Mouse (Mus musculus): ENCODE results near the gene Rhox2f. TPM values are rescaled to one million over a fixed set of nuclear protein-coding genes. Genes with fewer than 3 reads are reported as not detected.
"Not testable (repeated sequence)": the region's sequence is repeated elsewhere in the genome, so short reads cannot be mapped to it uniquely, and the experiment has no call there.

Gene Rhox2f
- total RNA-seq (2015) (not detected in 2 replicates), total RNA-seq (2017) (not detected in 2 replicates)

- ATAC-seq (ENCODE audit: poor library complexity, severe bottlenecking) = not testable (repeated sequence)
Measured at GRCm38 (mm10) chrX:37571105-37571504, at the start of gene Rhox2f. TSS of gene Rhox2f (plus strand) at chrX:37571405.

DNA sequence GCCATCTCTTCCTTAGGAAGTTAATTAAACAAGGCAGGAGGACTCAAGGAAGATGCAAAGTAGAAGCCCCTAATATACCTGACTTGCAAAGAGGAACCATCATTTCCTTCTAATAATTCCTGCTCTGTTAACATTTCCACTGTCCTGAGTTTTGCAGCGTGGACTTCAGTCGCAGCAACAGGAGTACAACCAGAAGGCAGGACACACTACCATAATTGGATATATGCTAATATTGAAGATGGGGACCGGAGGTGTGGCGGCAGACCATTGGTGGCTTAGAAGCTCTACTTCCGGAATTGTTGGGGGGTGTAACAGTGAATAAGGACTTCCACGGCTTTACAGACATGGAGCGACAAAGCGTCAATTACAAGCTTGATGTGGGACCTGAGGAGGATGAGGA is 41.1 kb upstream of the Rhox2f start, which contains the start of gene Rhox2e:
Gene Rhox2e, plus strand, starts transcription at position 301 of the 400 bp plus-strand sequence.
- not testable (repeated sequence) for ATAC-seq (ENCODE audit: poor library complexity, severe bottlenecking)

DNA sequence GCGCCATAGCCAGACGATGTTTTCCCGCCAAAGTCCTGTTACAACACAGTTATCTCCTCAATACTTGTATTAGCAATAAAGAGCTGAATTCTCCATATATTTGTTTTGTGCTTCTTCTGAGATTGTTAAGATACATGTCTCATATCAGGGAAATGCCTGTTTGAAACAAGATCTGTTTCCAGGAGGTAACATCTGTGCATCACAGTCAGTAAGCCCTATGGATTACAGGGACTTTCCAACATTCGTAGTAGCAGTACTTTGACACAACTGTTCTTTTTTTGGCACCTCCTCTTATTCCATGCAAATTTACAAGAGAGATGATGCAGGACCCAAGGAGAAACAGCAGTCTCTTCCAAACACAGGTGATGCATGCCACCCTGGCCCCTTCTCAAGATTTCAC is 29.5 kb upstream of the Rhox2f start, which contains the start of gene Rhox3e:
Gene Rhox3e, plus strand, starts transcription at position 301 of the 400 bp plus-strand sequence.
- not testable (repeated sequence) for ATAC-seq (ENCODE audit: poor library complexity, severe bottlenecking)

DNA sequence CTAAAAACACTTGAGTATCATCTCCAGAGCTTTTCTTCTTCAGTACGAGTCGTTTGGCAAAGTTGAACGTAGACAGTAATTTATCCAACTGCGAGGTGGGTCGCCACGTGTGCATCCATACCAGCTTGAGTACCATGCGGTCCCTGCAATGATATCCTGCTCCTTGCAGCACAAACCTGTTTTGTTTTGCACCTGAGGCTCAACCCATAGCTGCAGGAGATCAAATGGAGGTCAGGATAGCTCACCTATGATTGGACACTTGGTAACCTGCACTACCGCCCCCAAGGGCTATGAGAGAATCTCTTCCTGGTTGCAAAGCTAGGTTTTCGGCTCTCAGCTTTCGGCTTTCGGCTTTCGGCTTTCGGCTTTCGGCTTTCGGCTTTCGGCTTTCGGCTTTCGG is 14.1 kb upstream of the Rhox2f start, which contains the start of gene Rhox4e:
Gene Rhox4e, plus strand, starts transcription at position 301 of the 400 bp plus-strand sequence.
- ATAC-seq (ENCODE audit: poor library complexity, severe bottlenecking) = not testable (repeated sequence)

GRCm38 (mm10) chrX:37572638-37573037 is 1.4 kb downstream of the Rhox2f start:
- not testable (repeated sequence) for ATAC-seq (ENCODE audit: poor library complexity, severe bottlenecking)

- not testable (repeated sequence) for ATAC-seq (ENCODE audit: poor library complexity, severe bottlenecking)
Measured at GRCm38 (mm10) chrX:37580692-37581091, 9.5 kb downstream of the Rhox2f start, which contains the start of gene Rhox3f. TSS of gene Rhox3f (plus strand) at chrX:37580992.

DNA sequence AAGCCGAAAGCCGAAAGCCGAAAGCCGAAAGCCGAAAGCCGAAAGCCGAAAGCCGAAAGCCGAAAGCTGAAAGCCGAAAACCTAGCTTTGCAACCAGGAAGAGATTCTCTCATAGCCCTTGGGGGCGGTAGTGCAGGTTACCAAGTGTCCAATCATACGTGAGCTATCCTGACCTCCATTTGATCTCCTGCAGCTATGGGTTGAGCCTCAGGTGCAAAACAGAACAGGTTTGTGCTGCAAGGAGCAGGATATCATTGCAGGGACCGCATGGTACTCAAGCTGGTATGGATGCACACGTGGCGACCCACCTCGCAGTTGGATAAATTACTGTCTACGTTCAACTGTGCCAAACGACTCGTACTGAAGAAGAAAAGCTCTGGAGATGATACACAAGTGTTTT is 36.4 kb downstream of the Rhox2f start, which contains the start of gene Rhox4f:
Gene Rhox4f, minus strand, starts transcription at position 101 of the 400 bp plus-strand sequence.
- not testable (repeated sequence) for ATAC-seq (ENCODE audit: poor library complexity, severe bottlenecking)

Other genes starting within 250 kb of the Rhox2f start
- gene Rhox3a2, start 191.4 kb upstream of the Rhox2f start, total RNA-seq (2015) = not detected in 2 replicates
- not detected in 2 replicates for gene Rhox3a2, start 191.4 kb upstream of the Rhox2f start, total RNA-seq (2017)
- not detected in 2 replicates for gene Rhox4a2, start 180.6 kb upstream of the Rhox2f start, total RNA-seq (2015)
- gene Rhox4a2, start 180.6 kb upstream of the Rhox2f start, total RNA-seq (2017) = not detected in 2 replicates
- gene Rhox2b, start 159.3 kb upstream of the Rhox2f start, total RNA-seq (2015) = not detected in 2 replicates
- not detected in 2 replicates for gene Rhox2b, start 159.3 kb upstream of the Rhox2f start, total RNA-seq (2017)
- gene Rhox4b, start 138.9 kb upstream of the Rhox2f start, total RNA-seq (2015) = not detected in 2 replicates
- not detected in 2 replicates for gene Rhox4b, start 138.9 kb upstream of the Rhox2f start, total RNA-seq (2017)
- gene Rhox2c, start 117.7 kb upstream of the Rhox2f start, total RNA-seq (2015) = not detected in 2 replicates
- gene Rhox2c, start 117.7 kb upstream of the Rhox2f start, total RNA-seq (2017) = not detected in 2 replicates
- gene Rhox3c, start 112.8 kb upstream of the Rhox2f start, total RNA-seq (2015) = not detected in 2 replicates
- gene Rhox3c, start 112.8 kb upstream of the Rhox2f start, total RNA-seq (2017) = not detected in 2 replicates
- gene Rhox4c, start 91.1 kb upstream of the Rhox2f start, total RNA-seq (2015) = not detected in 2 replicates
- not detected in 2 replicates for gene Rhox4c, start 91.1 kb upstream of the Rhox2f start, total RNA-seq (2017)
- not detected in 2 replicates for gene Rhox2d, start 78.0 kb upstream of the Rhox2f start, total RNA-seq (2015)
- gene Rhox2d, start 78.0 kb upstream of the Rhox2f start, total RNA-seq (2017) = not detected in 2 replicates
- gene Rhox4d, start 57.0 kb upstream of the Rhox2f start, total RNA-seq (2015) = not detected in 2 replicates
- gene Rhox4d, start 57.0 kb upstream of the Rhox2f start, total RNA-seq (2017) = not detected in 2 replicates
- not detected in 2 replicates for gene Rhox2e, start 41.0 kb upstream of the Rhox2f start, total RNA-seq (2015)
- gene Rhox2e, start 41.0 kb upstream of the Rhox2f start, total RNA-seq (2017) = not detected in 2 replicates
- gene Rhox3e, start 29.4 kb upstream of the Rhox2f start, total RNA-seq (2015) = not detected in 2 replicates
- not detected in 2 replicates for gene Rhox3e, start 29.4 kb upstream of the Rhox2f start, total RNA-seq (2017)
- gene Rhox4e, start 14.0 kb upstream of the Rhox2f start, total RNA-seq (2015) = not detected in 2 replicates
- gene Rhox4e, start 14.0 kb upstream of the Rhox2f start, total RNA-seq (2017) = not detected in 2 replicates
- gene Rhox3f, start 9.6 kb downstream of the Rhox2f start, total RNA-seq (2015) = not detected in 2 replicates
- not detected in 2 replicates for gene Rhox3f, start 9.6 kb downstream of the Rhox2f start, total RNA-seq (2017)
- gene Rhox4f, start 36.3 kb downstream of the Rhox2f start, total RNA-seq (2015) = not detected in 2 replicates
- gene Rhox4f, start 36.3 kb downstream of the Rhox2f start, total RNA-seq (2017) = not detected in 2 replicates
- gene Rhox3g, start 57.2 kb downstream of the Rhox2f start, total RNA-seq (2015) = not detected in 2 replicates
- gene Rhox3g, start 57.2 kb downstream of the Rhox2f start, total RNA-seq (2017) = not detected in 2 replicates
- gene Rhox2g, start 72.1 kb downstream of the Rhox2f start, total RNA-seq (2015) = not detected in 2 replicates
- not detected in 2 replicates for gene Rhox2g, start 72.1 kb downstream of the Rhox2f start, total RNA-seq (2017)
- not detected in 2 replicates for gene Rhox4g, start 79.9 kb downstream of the Rhox2f start, total RNA-seq (2015)
- not detected in 2 replicates for gene Rhox4g, start 79.9 kb downstream of the Rhox2f start, total RNA-seq (2017)
- not detected in 2 replicates for gene Rhox3h, start 97.4 kb downstream of the Rhox2f start, total RNA-seq (2015)
- not detected in 2 replicates for gene Rhox3h, start 97.4 kb downstream of the Rhox2f start, total RNA-seq (2017)
- not detected in 2 replicates for gene Rhox2h, start 101.9 kb downstream of the Rhox2f start, total RNA-seq (2015)
- not detected in 2 replicates for gene Rhox2h, start 101.9 kb downstream of the Rhox2f start, total RNA-seq (2017)
- gene Rhox5, start 233.4 kb downstream of the Rhox2f start, total RNA-seq (2015) = not detected in 2 replicates
- not detected in 2 replicates for gene Rhox5, start 233.4 kb downstream of the Rhox2f start, total RNA-seq (2017)

All from megakaryocyte, adult 5-6 weeks (primary cell).